Mouse (Mus musculus) brain, embryonic 14.5 days (tissue): Measurements from ENCODE around the gene Cxcl17.

ENCODE experiments used
- CTCF ChIP-seq: fragments of 200-500 bp; IDR thresholded peaks from 2 replicates; pipeline ENCODE4 v1.5.1; 2012; ENCODE audit warnings: inconsistent platforms, mild to moderate bottlenecking, moderate library complexity, borderline replicate concordance; ENCODE audit not compliant: insufficient read depth, insufficient read length; ENCODE audit errors: extremely low read depth
- POLR2A ChIP-seq: fragments of 200-500 bp; IDR thresholded peaks from 2 replicates; pipeline ENCODE4 v1.6.1; 2012; ENCODE audit warnings: mild to moderate bottlenecking, inconsistent platforms, borderline replicate concordance; ENCODE audit not compliant: poor library complexity, insufficient read depth, insufficient read length, severe bottlenecking; ENCODE audit errors: extremely low read depth

DNA sequence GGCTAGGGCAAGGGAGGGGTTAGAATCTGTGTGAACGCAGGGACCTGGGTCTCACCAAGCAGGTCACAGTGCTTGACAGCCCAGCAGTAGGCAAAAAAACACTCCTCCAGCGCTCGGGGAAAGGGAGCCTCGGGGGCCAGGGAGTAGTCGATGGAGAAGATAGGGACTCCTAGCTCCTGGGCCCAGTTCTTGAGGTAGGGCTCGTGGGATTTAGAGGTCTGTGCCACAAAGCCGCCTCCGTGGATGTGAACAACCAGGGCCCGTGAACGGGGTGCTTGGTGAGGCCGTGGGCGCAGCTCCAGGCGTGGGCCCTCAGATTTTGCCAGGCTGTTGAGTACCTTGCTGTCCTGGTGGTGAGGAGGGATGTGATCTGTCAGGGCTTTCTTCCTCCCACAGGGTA lies 28.4 kb downstream of the Cxcl17 start:
- TF ChIP-seq POLR2A (no peak), CTCF (no peak)
